Mouse (Mus musculus): ENCODE results near the gene Spata2.

GRCm38 (mm10) chr2:167540477-167541110, 47.9 kb upstream of the Spata2 start:
- TF ChIP-seq CTCF (conservative IDR thresholded peaks at IDR 0.05; ENCODE audit: low read length) (no peak), NANOG (IDR thresholded peaks at IDR 0.05; ENCODE audit: borderline replicate concordance, low read length) (no peak), POU5F1 (IDR thresholded peaks at IDR 0.05; ENCODE audit: borderline replicate concordance, low read length) (no peak)

Data from E14TG2a.4 (cell line).